Mouse (Mus musculus) embryonic facial prominence, embryonic 12.5 days (tissue): Measurements from ENCODE around the gene Tnfsf15. TPM values are rescaled to one million over a fixed set of nuclear protein-coding genes. Genes with fewer than 3 reads are reported as not detected.

ENCODE experiments used
- ATAC-seq: fragments of 200-750 bp; cut with Nextera tagmentation; 2 replicates; pipeline ENCODE4 v1.8.0; 2017; ENCODE audit not compliant: insufficient number of reproducible peaks, insufficient read depth, low FRiP score, low TSS enrichment
- H3K27ac ChIP-seq: fragments of 300-500 bp; sonication (generic); 2 replicates; pipeline ENCODE4 v1.5.1; 2016; ENCODE audit warnings: mild to moderate bottlenecking
- H3K27me3 ChIP-seq: fragments of 300-500 bp; sonication (generic); 2 replicates; pipeline ENCODE4 v1.6.1; 2016; ENCODE audit warnings: mild to moderate bottlenecking, moderate library complexity
- H3K36me3 ChIP-seq: fragments of 300-500 bp; sonication (generic); 2 replicates; pipeline ENCODE4 v1.6.1; 2016; ENCODE audit warnings: mild to moderate bottlenecking
- H3K4me1 ChIP-seq: fragments of 300-500 bp; sonication (generic); 2 replicates; pipeline ENCODE4 v1.6.1; 2016
- H3K4me2 ChIP-seq: fragments of 300-500 bp; sonication (generic); replicated peaks from 2 replicates; pipeline ENCODE4 v1.6.1; 2016; ENCODE audit warnings: mild to moderate bottlenecking, moderate library complexity
- H3K4me3 ChIP-seq: fragments of 300-500 bp; sonication (generic); 2 replicates; pipeline ENCODE4 v1.5.1; 2016; ENCODE audit warnings: mild to moderate bottlenecking
- H3K9ac ChIP-seq: fragments of 300-500 bp; sonication (generic); 2 replicates; pipeline ENCODE4 v1.6.1; 2016; ENCODE audit warnings: mild to moderate bottlenecking, moderate library complexity
- H3K9me3 ChIP-seq: fragments of 300-500 bp; sonication (generic); 2 replicates; pipeline ENCODE4 v1.6.1; 2016; ENCODE audit warnings: mild to moderate bottlenecking, moderate library complexity
- WGBS: fragments of 180-500 bp; shearing (Covaris S2); methylation state at CpG from one replicate; pipeline ENCODE4 v1.1.7; 2016; 5-methylcytosine and 5-hydroxymethylcytosine counted together
- polyA plus RNA-seq: library from polyadenylated mRNA; unstranded; fragments of >200 nt; fragmentation: Nextera tagmentation; extraction: Ambion mirVana; gene quantifications from 2 replicates; pipeline ENCODE4 v1.2.1, GENCODE M21; 2016

The Tnfsf15 gene
- polyA plus RNA-seq = not detected in 2 replicates

GRCm38 (mm10) chr4:63744693-63745171 is at the start of gene Tnfsf15:
Gene Tnfsf15 (minus strand): TSS chr4:63745113.
- 58% methylated on average over 8 of the region's 8 CpGs for WGBS
- Histone ChIP-seq H3K9me3 (no peaks in the 10 kb centered on the region), H3K4me2 (no peak within 1 kb of the TSS), H3K4me3 (no peak within 1 kb of the TSS), H3K4me1 (peaks cover 14% of the 10 kb centered on the region; the same call in 1 of the 2 replicates), H3K36me3 (no peaks in the 10 kb centered on the region), H3K27me3 (no peaks in the 10 kb centered on the region), H3K9ac (no peak within 1 kb of the TSS), H3K27ac (no peak within 1 kb of the TSS)
- 0 out of 2 replicates have a peak, but pooled peaks have one; percentile 17 for ATAC-seq

GRCm38 (mm10) chr4:63792328-63792727 is 47.4 kb upstream of the Tnfsf15 start:
- Histone ChIP-seq H3K4me3 (no peak overlapping the region), H3K27me3 (no peaks in the 10 kb centered on the region), H3K9ac (no peak overlapping the region), H3K36me3 (no peaks in the 10 kb centered on the region), H3K4me2 (no peak overlapping the region), H3K9me3 (no peaks in the 10 kb centered on the region), H3K4me1 (no peaks in the 10 kb centered on the region), H3K27ac (no peak overlapping the region)
- 95% methylated on average over 3 of the region's 3 CpGs for WGBS
- ATAC-seq = no peak

GRCm38 (mm10) chr4:63785466-63785865 is 40.6 kb upstream of the Tnfsf15 start:
- 68% methylated on average over 2 of the region's 2 CpGs for WGBS
- H3K9me3 ChIP-seq = no peaks in the 10 kb centered on the region
- no peaks in the 10 kb centered on the region for H3K27me3 ChIP-seq
- H3K36me3 ChIP-seq = no peaks in the 10 kb centered on the region
- no peak for ATAC-seq
- H3K4me1 ChIP-seq = no peaks in the 10 kb centered on the region
- no peak overlapping the region for H3K9ac ChIP-seq
- no peak overlapping the region for H3K27ac ChIP-seq
- no peak overlapping the region for H3K4me2 ChIP-seq
- H3K4me3 ChIP-seq = no peak overlapping the region

- Histone ChIP-seq H3K4me3 (no peak overlapping the region), H3K9ac (no peak overlapping the region), H3K27me3 (no peaks in the 10 kb centered on the region), H3K4me2 (no peak overlapping the region), H3K36me3 (no peaks in the 10 kb centered on the region), H3K27ac (no peak overlapping the region), H3K4me1 (no peaks in the 10 kb centered on the region), H3K9me3 (no peaks in the 10 kb centered on the region)
- WGBS = 75% methylated on average over 5 of the region's 5 CpGs
- ATAC-seq = no peak
Observed at GRCm38 (mm10) chr4:63783826-63784225, 38.9 kb upstream of the Tnfsf15 start.

GRCm38 (mm10) chr4:63782970-63783613 is 38.2 kb upstream of the Tnfsf15 start:
- Histone ChIP-seq H3K4me1 (no peaks in the 10 kb centered on the region), H3K9ac (no peak overlapping the region), H3K27ac (no peak overlapping the region), H3K9me3 (no peaks in the 10 kb centered on the region), H3K36me3 (no peaks in the 10 kb centered on the region), H3K4me2 (no peak overlapping the region), H3K4me3 (no peak overlapping the region), H3K27me3 (no peaks in the 10 kb centered on the region)
- ATAC-seq = no peak
- 80% methylated on average over 7 of the region's 7 CpGs for WGBS

GRCm38 (mm10) chr4:63777223-63777622 is 32.3 kb upstream of the Tnfsf15 start:
- no peak for ATAC-seq
- Histone ChIP-seq H3K9me3 (no peaks in the 10 kb centered on the region), H3K27ac (no peak overlapping the region), H3K9ac (no peak overlapping the region), H3K36me3 (no peaks in the 10 kb centered on the region), H3K4me1 (no peaks in the 10 kb centered on the region), H3K4me2 (no peak overlapping the region), H3K27me3 (no peaks in the 10 kb centered on the region), H3K4me3 (no peak overlapping the region)
- 87% methylated on average over 8 of the region's 8 CpGs for WGBS

GRCm38 (mm10) chr4:63773306-63774090 is 28.6 kb upstream of the Tnfsf15 start:
- Histone ChIP-seq H3K36me3 (no peaks in the 10 kb centered on the region), H3K4me3 (no peak overlapping the region), H3K9me3 (no peaks in the 10 kb centered on the region), H3K9ac (no peak overlapping the region), H3K4me2 (no peak overlapping the region), H3K4me1 (no peaks in the 10 kb centered on the region), H3K27me3 (no peaks in the 10 kb centered on the region), H3K27ac (no peak overlapping the region)
- 74% methylated on average over 8 of the region's 8 CpGs for WGBS
- ATAC-seq = no peak

GRCm38 (mm10) chr4:63772514-63772913 is 27.6 kb upstream of the Tnfsf15 start:
- Histone ChIP-seq H3K4me3 (no peak overlapping the region), H3K27me3 (no peaks in the 10 kb centered on the region), H3K9me3 (no peaks in the 10 kb centered on the region), H3K4me1 (no peaks in the 10 kb centered on the region), H3K36me3 (no peaks in the 10 kb centered on the region), H3K27ac (peak overlapping the region; percentile 57; the same call in 1 of the 2 replicates), H3K4me2 (no peak overlapping the region), H3K9ac (no peak overlapping the region)
- ATAC-seq = no peak
- 76% methylated on average over 2 of the region's 2 CpGs for WGBS

- H3K4me3 ChIP-seq = no peak overlapping the region
- H3K27me3 ChIP-seq = no peaks in the 10 kb centered on the region
- no peaks in the 10 kb centered on the region for H3K36me3 ChIP-seq
- no peaks in the 10 kb centered on the region for H3K4me1 ChIP-seq
- no peaks in the 10 kb centered on the region for H3K9me3 ChIP-seq
- H3K9ac ChIP-seq = no peak overlapping the region
- H3K27ac ChIP-seq = no peak overlapping the region
- H3K4me2 ChIP-seq = no peak overlapping the region
- 74% methylated on average over 4 of the region's 4 CpGs for WGBS
- no peak for ATAC-seq
Observed at GRCm38 (mm10) chr4:63771291-63771690, 26.4 kb upstream of the Tnfsf15 start.

GRCm38 (mm10) chr4:63769161-63769560 is 24.2 kb upstream of the Tnfsf15 start:
- WGBS = 87% methylated on average over 3 of the region's 3 CpGs
- no peaks in the 10 kb centered on the region for H3K36me3 ChIP-seq

GRCm38 (mm10) chr4:63765050-63765449 is 20.1 kb upstream of the Tnfsf15 start:
- Histone ChIP-seq H3K9ac (no peak overlapping the region), H3K36me3 (no peaks in the 10 kb centered on the region), H3K4me1 (no peaks in the 10 kb centered on the region), H3K27me3 (no peaks in the 10 kb centered on the region), H3K4me2 (no peak overlapping the region), H3K9me3 (no peaks in the 10 kb centered on the region), H3K4me3 (no peak overlapping the region), H3K27ac (no peak overlapping the region)
- WGBS = 88% methylated on average over 2 of the region's 2 CpGs
- ATAC-seq = no peak

More at GRCm38 (mm10) chr4:63769161-63769560, 24.2 kb upstream of the Tnfsf15 start:
- no peak for ATAC-seq
- no peak overlapping the region for H3K9ac ChIP-seq
- H3K27me3 ChIP-seq = no peaks in the 10 kb centered on the region
- H3K4me1 ChIP-seq = no peaks in the 10 kb centered on the region
- no peak overlapping the region for H3K4me2 ChIP-seq
- H3K4me3 ChIP-seq = no peak overlapping the region
- H3K9me3 ChIP-seq = no peaks in the 10 kb centered on the region
- no peak overlapping the region for H3K27ac ChIP-seq

GRCm38 (mm10) chr4:63759931-63760330 is 15.0 kb upstream of the Tnfsf15 start:
- H3K4me2 ChIP-seq = no peak overlapping the region
- H3K36me3 ChIP-seq = no peaks in the 10 kb centered on the region
- H3K27ac ChIP-seq = no peak overlapping the region
- H3K27me3 ChIP-seq = no peaks in the 10 kb centered on the region
- no peak overlapping the region for H3K4me3 ChIP-seq
- no peaks in the 10 kb centered on the region for H3K9me3 ChIP-seq
- ATAC-seq = no peak
- H3K9ac ChIP-seq = no peak overlapping the region
- WGBS = 94% methylated on average over 3 of the region's 3 CpGs
- no peaks in the 10 kb centered on the region for H3K4me1 ChIP-seq
